Mouse (Mus musculus): ENCODE results near the gene Adgrl2.

Adgrl2 gene

DNA sequence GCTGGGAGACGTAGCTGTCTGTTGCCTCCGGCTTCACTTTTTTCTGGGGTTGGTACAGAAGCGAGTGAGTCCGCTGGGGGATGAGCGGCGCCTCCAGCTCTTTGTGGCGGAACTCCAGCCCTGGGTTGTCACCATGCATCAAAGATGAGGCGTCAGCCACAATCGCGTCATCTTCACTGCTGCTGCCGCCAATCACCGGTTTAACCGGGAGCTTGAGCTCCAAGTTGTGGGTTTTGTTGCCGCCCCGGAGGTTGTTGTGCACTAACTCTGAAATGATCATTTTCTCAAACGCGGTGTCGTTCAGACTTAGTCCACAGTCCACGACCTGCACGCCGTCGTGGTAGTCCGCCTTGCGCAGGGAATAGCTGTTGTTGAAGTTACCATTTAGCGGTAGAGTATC, 172.9 kb downstream of the Adgrl2 start:
- no peak for TF ChIP-seq GATA4 (IDR thresholded peaks at IDR 0.05; ENCODE audit: insufficient replicate concordance, low read length)

DNA sequence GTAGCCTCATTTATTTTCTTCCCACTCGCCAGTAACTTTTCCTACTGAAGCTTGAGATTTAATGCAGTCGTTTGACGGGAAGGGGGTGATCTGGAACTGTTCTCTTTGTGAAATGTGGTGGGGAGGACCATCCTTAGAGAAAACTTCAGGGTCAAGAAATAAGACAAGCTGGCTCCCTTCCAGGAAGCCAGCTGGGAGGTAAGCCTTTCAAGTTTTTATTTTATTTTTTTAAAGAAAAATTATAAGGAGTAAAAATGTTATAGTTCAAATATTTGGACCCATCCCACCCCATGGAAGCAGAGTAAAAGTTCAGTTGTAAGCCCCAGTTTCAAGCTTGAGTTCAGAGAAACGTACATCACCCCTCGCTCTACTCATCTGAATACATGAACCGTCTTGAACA, 177.2 kb downstream of the Adgrl2 start:
- TF ChIP-seq GATA4 (IDR thresholded peaks at IDR 0.05; ENCODE audit: insufficient replicate concordance, low read length), result no peak

DNA sequence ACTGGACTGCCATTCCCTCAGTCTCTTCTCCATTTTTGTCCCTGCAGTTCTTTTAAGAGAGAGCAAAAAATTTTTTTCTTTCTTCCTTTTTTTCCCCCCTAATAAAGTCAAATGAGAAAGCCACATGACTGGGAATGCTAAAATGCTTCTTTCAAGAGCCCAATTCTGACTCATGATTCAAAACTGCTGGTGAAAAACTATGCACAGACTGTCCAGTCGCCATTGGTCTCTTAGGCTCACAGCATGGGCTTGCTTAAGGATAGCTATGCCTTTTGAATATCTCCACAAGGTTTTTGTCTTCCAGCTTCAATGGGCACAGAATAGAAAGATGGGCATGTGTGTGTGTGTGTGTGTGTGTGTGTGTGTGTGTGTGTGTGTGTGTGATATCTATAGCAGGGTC, 178.3 kb downstream of the Adgrl2 start:
- TF ChIP-seq GATA4 (IDR thresholded peaks at IDR 0.05; ENCODE audit: insufficient replicate concordance, low read length), result no peak

DNA sequence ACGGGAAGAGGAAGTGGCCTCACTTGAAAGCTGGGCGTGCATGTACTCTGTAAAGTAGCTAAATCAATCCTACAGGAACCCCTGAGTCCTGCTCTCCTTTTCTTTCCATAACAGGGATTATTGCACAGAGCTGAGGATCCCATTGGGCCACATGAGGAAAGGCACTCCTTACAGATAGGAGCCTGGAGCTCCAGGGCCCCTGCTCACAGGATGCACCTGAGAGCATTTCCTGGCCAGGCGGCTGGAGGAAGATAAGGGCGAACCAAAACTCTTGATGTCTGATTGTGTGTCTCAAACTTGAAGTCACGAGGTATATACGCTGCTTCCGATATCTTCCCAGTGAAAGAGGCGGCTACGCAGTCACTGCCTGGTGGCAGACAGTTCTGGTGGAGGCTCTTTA, 183.4 kb downstream of the Adgrl2 start:
- no peak for TF ChIP-seq GATA4 (IDR thresholded peaks at IDR 0.05; ENCODE audit: insufficient replicate concordance, low read length)

DNA sequence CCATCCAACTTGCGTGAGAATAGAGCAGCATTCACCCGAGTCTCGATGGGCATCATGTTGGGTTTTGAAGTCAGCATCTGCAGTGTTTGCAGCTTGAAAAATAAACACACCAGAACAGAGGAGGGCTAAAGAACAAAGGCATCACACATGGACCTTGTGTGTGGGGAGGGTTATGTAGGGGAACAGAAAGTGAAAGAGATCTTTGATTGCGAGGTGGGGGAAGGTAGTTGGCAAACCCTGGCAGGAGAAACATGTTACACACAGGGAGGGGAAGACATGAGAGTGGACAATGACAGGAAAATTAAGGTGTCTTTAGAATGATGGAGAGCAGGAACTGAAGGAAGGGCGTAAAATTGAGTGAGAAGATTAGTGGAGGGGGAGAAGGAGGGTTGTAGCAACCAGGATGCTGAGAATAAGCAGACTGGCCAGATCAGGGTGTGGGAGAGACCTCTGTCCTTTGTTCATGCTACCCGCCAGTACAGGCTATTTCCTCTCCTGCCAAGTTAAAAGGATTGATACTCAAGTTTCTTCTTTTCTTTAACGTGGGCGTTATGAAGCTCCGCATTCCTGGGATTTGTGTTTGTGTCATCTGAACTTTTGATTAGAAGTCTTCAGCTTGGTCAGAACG, 197.0 kb downstream of the Adgrl2 start:
- no peak for TF ChIP-seq GATA4 (IDR thresholded peaks at IDR 0.05; ENCODE audit: insufficient replicate concordance, low read length)

DNA sequence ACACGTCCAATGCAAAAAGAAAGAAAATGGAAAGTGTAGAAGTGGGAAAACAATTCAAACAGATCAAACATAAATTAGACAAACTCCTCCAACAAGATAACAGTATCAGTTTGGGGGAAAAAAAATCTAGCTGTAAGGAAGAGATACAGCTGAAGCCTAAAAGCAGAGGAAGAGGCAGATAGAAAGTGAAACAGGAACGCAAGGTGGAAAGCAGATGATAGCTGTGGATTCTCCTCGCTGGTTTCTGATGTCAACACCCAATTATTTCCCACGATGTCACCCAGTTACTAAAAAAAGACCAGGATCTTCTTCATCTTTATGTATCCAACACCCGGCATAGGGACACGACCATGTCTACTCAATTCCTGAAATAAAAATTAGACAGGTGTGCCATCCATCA, 220.0 kb downstream of the Adgrl2 start:
- TF ChIP-seq GATA4 (IDR thresholded peaks at IDR 0.05; ENCODE audit: insufficient replicate concordance, low read length), result no peak

Data from liver, adult (tissue).